Mouse (Mus musculus): Measurements from ENCODE around the gene Nol10. TPM values are rescaled to one million over a fixed set of nuclear protein-coding genes. Genes with fewer than 3 reads are reported as not detected.

The Nol10 gene
- polyA plus RNA-seq, 2 experiments = 17.3 to 18.0 TPM

GRCm38 (mm10) chr12:17310852-17311839 is 37.1 kb upstream of the Nol10 start:
- WGBS = 73% methylated on average over 16 of the region's 16 CpGs
- Histone ChIP-seq H3K9me3 (ENCODE audit: control insufficient read depth, low read length) (no peaks in the 10 kb centered on the region), H3K27me3 (ENCODE audit: control insufficient read depth, insufficient read depth, low read length) (no peaks in the 10 kb centered on the region), H3K9ac (ENCODE audit: low read depth, low read length, severe bottlenecking) (no peak overlapping the region), H3K4me1 (ENCODE audit: control insufficient read depth, insufficient read depth, low read length) (no peaks in the 10 kb centered on the region), H3K27ac (replicated peaks; ENCODE audit: low read depth, low read length) (no peak overlapping the region), H3K36me3 (ENCODE audit: control insufficient read depth, insufficient read depth, low read length) (no peaks in the 10 kb centered on the region), H3K4me3 (replicated peaks; ENCODE audit: low read length) (no peak overlapping the region), H3K4me2 (replicated peaks; ENCODE audit: low read depth, low read length, severe bottlenecking) (no peak overlapping the region)
- DNase-seq (ENCODE audit: low spot score) (no peak), ATAC-seq (ENCODE audit: low FRiP score, low read depth) (no peak)
- no peak for TF ChIP-seq POLR2A (IDR thresholded peaks at IDR 0.05; ENCODE audit: borderline replicate concordance, extremely low read depth, insufficient read depth, insufficient read length)

DNA sequence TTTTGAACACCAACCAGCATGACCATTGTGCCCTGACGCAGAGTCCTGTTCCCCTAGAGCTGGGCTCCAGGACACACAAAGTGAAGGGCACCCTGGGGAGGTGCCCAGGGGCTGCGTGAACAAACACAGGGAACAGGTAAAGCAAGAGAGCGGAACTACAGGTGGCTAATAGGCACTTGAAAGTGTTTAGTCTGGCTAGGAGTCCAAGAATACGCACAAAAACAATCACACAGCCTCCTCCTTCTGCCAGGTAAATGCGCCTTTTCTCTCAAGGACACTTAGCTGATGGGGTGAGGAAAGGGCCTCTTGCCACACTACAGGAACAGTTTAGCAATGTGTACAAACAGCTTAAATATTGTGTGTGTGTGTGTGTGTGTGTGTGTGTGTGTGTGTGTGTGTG is 32.2 kb upstream of the Nol10 start:
- H3K27me3 ChIP-seq (ENCODE audit: control insufficient read depth, insufficient read depth, low read length) = no peaks in the 10 kb centered on the region
- 91% methylated on average over 5 of the region's 5 CpGs for WGBS
- no peak overlapping the region for H3K27ac ChIP-seq (replicated peaks; ENCODE audit: low read depth, low read length)
- H3K4me3 ChIP-seq (replicated peaks; ENCODE audit: low read length) = no peak overlapping the region
- no peak overlapping the region for H3K4me2 ChIP-seq (replicated peaks; ENCODE audit: low read depth, low read length, severe bottlenecking)
- TF ChIP-seq POLR2A (IDR thresholded peaks at IDR 0.05; ENCODE audit: borderline replicate concordance, extremely low read depth, insufficient read depth, insufficient read length) = no peak
- H3K9me3 ChIP-seq (ENCODE audit: control insufficient read depth, low read length) = no peaks in the 10 kb centered on the region
- DNase-seq (ENCODE audit: low spot score) (no peak), ATAC-seq (ENCODE audit: low FRiP score, low read depth) (no peak)
- no peaks in the 10 kb centered on the region for H3K4me1 ChIP-seq (ENCODE audit: control insufficient read depth, insufficient read depth, low read length)
- H3K9ac ChIP-seq (ENCODE audit: low read depth, low read length, severe bottlenecking) = no peak overlapping the region
- H3K36me3 ChIP-seq (ENCODE audit: control insufficient read depth, insufficient read depth, low read length) = no peaks in the 10 kb centered on the region

DNA sequence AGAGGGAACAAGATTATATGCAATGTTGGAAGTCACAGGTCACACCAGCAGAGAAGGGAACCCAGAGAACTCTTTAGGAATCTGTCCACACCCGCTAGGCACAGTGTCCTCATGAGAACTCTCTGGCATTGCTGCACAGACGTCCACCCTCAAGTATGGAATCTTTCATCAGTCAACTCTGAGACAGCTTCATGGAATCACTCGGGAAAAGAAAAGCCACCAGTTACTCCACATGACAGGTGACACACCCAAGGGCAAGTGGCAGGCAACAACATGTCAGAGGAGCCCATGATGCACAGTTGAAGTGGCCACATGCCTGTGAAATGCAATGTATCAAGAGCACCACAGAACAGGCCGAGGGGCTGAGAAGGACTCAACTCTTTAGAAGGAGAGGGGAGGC is 30.3 kb upstream of the Nol10 start:
- no peak for TF ChIP-seq POLR2A (IDR thresholded peaks at IDR 0.05; ENCODE audit: borderline replicate concordance, extremely low read depth, insufficient read depth, insufficient read length)
- Histone ChIP-seq H3K36me3 (ENCODE audit: control insufficient read depth, insufficient read depth, low read length) (no peaks in the 10 kb centered on the region), H3K4me1 (ENCODE audit: control insufficient read depth, insufficient read depth, low read length) (no peaks in the 10 kb centered on the region), H3K9me3 (ENCODE audit: control insufficient read depth, low read length) (no peaks in the 10 kb centered on the region), H3K9ac (ENCODE audit: low read depth, low read length, severe bottlenecking) (no peak overlapping the region), H3K27me3 (ENCODE audit: control insufficient read depth, insufficient read depth, low read length) (peaks cover 3% of the 10 kb centered on the region; the same call in 1 of the 2 replicates), H3K27ac (replicated peaks; ENCODE audit: low read depth, low read length) (no peak overlapping the region), H3K4me3 (replicated peaks; ENCODE audit: low read length) (no peak overlapping the region), H3K4me2 (replicated peaks; ENCODE audit: low read depth, low read length, severe bottlenecking) (no peak overlapping the region)
- ATAC-seq (ENCODE audit: low FRiP score, low read depth) (no peak), DNase-seq (ENCODE audit: low spot score) (no peak)
- 62% methylated on average over 4 of the region's 4 CpGs for WGBS

- Histone ChIP-seq H3K4me3 (replicated peaks; ENCODE audit: low read length) (no peak overlapping the region), H3K4me2 (replicated peaks; ENCODE audit: low read depth, low read length, severe bottlenecking) (no peak overlapping the region), H3K27me3 (ENCODE audit: control insufficient read depth, insufficient read depth, low read length) (peaks cover 8% of the 10 kb centered on the region; the same call in 1 of the 2 replicates), H3K4me1 (ENCODE audit: control insufficient read depth, insufficient read depth, low read length) (no peaks in the 10 kb centered on the region), H3K9ac (ENCODE audit: low read depth, low read length, severe bottlenecking) (no peak overlapping the region), H3K27ac (replicated peaks; ENCODE audit: low read depth, low read length) (no peak overlapping the region), H3K9me3 (ENCODE audit: control insufficient read depth, low read length) (no peaks in the 10 kb centered on the region), H3K36me3 (ENCODE audit: control insufficient read depth, insufficient read depth, low read length) (no peaks in the 10 kb centered on the region)
- DNase-seq (ENCODE audit: low spot score) (no peak), ATAC-seq (ENCODE audit: low FRiP score, low read depth) (no peak)
- TF ChIP-seq POLR2A (IDR thresholded peaks at IDR 0.05; ENCODE audit: borderline replicate concordance, extremely low read depth, insufficient read depth, insufficient read length) = no peak
- 65% methylated on average over 3 of the region's 3 CpGs for WGBS
Observed at GRCm38 (mm10) chr12:17318453-17318852, 29.8 kb upstream of the Nol10 start.

- no peak for TF ChIP-seq POLR2A (IDR thresholded peaks at IDR 0.05; ENCODE audit: borderline replicate concordance, extremely low read depth, insufficient read depth, insufficient read length)
- Histone ChIP-seq H3K27ac (replicated peaks; ENCODE audit: low read depth, low read length) (no peak overlapping the region), H3K4me3 (replicated peaks; ENCODE audit: low read length) (peak overlapping the region; percentile 39), H3K36me3 (ENCODE audit: control insufficient read depth, insufficient read depth, low read length) (no peaks in the 10 kb centered on the region), H3K4me2 (replicated peaks; ENCODE audit: low read depth, low read length, severe bottlenecking) (peak overlapping the region; percentile 81), H3K4me1 (ENCODE audit: control insufficient read depth, insufficient read depth, low read length) (peaks cover 5% of the 10 kb centered on the region; the same call in 1 of the 2 replicates), H3K9me3 (ENCODE audit: control insufficient read depth, low read length) (no peaks in the 10 kb centered on the region), H3K9ac (ENCODE audit: low read depth, low read length, severe bottlenecking) (peak overlapping the region; percentile 36; the same call in 1 of the 2 replicates), H3K27me3 (ENCODE audit: control insufficient read depth, insufficient read depth, low read length) (peaks cover 30% of the 10 kb centered on the region)
- DNase-seq (ENCODE audit: low spot score) = no peak
- ATAC-seq (ENCODE audit: low FRiP score, low read depth) = no peak
- 5% methylated on average over 49 of the region's 51 CpGs for WGBS
Observed at GRCm38 (mm10) chr12:17324549-17325470, 23.4 kb upstream of the Nol10 start.
